Mouse (Mus musculus) C2C12 (cell line): ENCODE results near the gene Ttll7. TPM values are rescaled to one million over a fixed set of nuclear protein-coding genes. Genes with fewer than 3 reads are reported as not detected.

Experiments used
- H3K27me3 ChIP-seq: one replicate; pipeline ENCODE4 v1.6.1; 2011; ENCODE audit not compliant: control insufficient read depth, insufficient read depth, insufficient read length
- H3K36me3 ChIP-seq: one replicate; pipeline ENCODE4 v1.6.1; 2011; ENCODE audit not compliant: control insufficient read depth, insufficient read depth
- H3K4me3 ChIP-seq: one replicate; pipeline ENCODE4 v1.5.1; 2011; ENCODE audit warnings: mild to moderate bottlenecking, control low read depth; ENCODE audit not compliant: poor library complexity, insufficient read depth, severe bottlenecking
- H3K79me2 ChIP-seq: one replicate; pipeline ENCODE4 v1.6.1; 2011; ENCODE audit not compliant: control insufficient read depth, insufficient read depth
- H3K79me3 ChIP-seq: one replicate; pipeline ENCODE4 v1.6.1; 2011; ENCODE audit warnings: low read depth, control low read depth
- H3ac ChIP-seq: one replicate; pipeline ENCODE3; 2011; ENCODE audit warnings: low read depth; ENCODE audit not compliant: control insufficient read depth, insufficient read length
- CEBPB ChIP-seq: IDR thresholded peaks from one replicate; pipeline ENCODE4 v1.6.1; 2011; ENCODE audit warnings: low read depth, mild to moderate bottlenecking, control low read depth, moderate library complexity
- CTCF ChIP-seq: IDR thresholded peaks from one replicate; pipeline ENCODE4 v1.5.1; 2011; ENCODE audit not compliant: control insufficient read depth, insufficient read depth, insufficient read length
- FOSL1 ChIP-seq: IDR thresholded peaks from one replicate; pipeline ENCODE4 v1.8.0; 2011; ENCODE audit warnings: mild to moderate bottlenecking, low read length; ENCODE audit not compliant: poor library complexity, insufficient read depth, severe bottlenecking
- MAX ChIP-seq: IDR thresholded peaks from one replicate; pipeline ENCODE4 v1.6.1; 2011; ENCODE audit warnings: mild to moderate bottlenecking, control low read depth
- MYOD1 ChIP-seq: IDR thresholded peaks from one replicate; pipeline ENCODE4 v1.6.1; 2011; ENCODE audit warnings: low read depth; ENCODE audit not compliant: control insufficient read depth, insufficient read length
- MYOG ChIP-seq: IDR thresholded peaks from one replicate; pipeline ENCODE4 v1.6.1; 2011; ENCODE audit not compliant: control insufficient read depth, insufficient read length; ENCODE audit errors: extremely low read depth
- USF1 ChIP-seq: IDR thresholded peaks from one replicate; pipeline ENCODE4 v1.6.1; 2011; ENCODE audit warnings: low read depth, mild to moderate bottlenecking, control low read depth, moderate library complexity
- polyA plus RNA-seq: library from polyadenylated mRNA; unstranded; fragments of >200 nt; fragmentation: generic; extraction: Trizol; gene quantifications from one replicate; pipeline ENCODE4 v1.2.1, GENCODE M21; 2012; ENCODE audit warnings: missing spikeins

Ttll7 gene
- polyA plus RNA-seq, 1 experiment = 6.4 TPM

DNA sequence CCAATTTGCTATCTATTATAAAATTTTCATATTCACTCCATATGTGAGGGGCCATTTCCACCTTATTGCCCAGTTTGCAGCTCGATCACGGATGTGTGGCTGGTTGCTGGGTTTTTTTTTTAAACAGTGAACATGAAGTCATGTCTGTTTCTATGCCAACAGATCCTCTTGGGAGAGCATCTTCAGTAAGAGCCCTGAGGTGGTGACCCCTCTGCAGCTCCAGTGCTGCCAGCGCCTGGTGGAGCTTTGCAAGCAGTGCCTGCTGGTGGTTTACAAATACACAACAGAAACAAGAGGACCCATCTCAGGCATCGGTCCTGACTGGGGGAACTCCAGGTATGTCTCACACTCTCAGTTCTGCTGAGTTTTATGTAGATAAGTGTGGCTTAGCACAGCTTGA, 115.7 kb downstream of the Ttll7 start:
- H3K79me2 ChIP-seq = no peaks in the 10 kb centered on the region
- no peaks in the 10 kb centered on the region for H3K27me3 ChIP-seq
- H3ac ChIP-seq = no peak overlapping the region
- TF ChIP-seq MYOG (no peak), USF1 (no peak), MYOD1 (no peak), CTCF (no peak), CEBPB (no peak), FOSL1 (no peak), MAX (no peak)
- no peak overlapping the region for H3K4me3 ChIP-seq
- H3K79me3 ChIP-seq = no peaks in the 10 kb centered on the region
- H3K36me3 ChIP-seq = peaks cover 16% of the 10 kb centered on the region

DNA sequence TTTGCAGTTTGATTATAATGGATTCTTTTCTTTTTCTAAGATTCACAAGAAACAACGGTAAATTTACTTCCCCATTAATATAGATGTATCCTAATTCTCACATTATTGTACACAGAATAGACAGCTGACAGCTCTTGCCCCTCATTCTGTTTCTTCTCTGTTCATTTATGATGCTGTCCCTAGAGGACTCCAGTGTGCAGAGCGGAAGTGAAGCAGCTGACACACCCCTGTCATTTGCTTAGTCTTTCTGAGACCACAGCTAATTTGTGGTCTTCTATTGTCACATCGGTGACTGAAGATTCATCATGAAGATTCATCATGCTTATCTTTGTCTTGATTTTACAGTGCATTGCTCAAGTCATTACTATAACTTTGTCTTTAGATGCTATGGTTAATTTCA, 126.1 kb downstream of the Ttll7 start:
- Histone ChIP-seq H3K4me3 (no peak overlapping the region), H3K36me3 (no peaks in the 10 kb centered on the region), H3ac (no peak overlapping the region), H3K27me3 (no peaks in the 10 kb centered on the region), H3K79me3 (no peaks in the 10 kb centered on the region), H3K79me2 (no peaks in the 10 kb centered on the region)
- TF ChIP-seq USF1 (no peak), MYOD1 (no peak), MAX (no peak), MYOG (no peak), CEBPB (no peak), CTCF (no peak), FOSL1 (no peak)

DNA sequence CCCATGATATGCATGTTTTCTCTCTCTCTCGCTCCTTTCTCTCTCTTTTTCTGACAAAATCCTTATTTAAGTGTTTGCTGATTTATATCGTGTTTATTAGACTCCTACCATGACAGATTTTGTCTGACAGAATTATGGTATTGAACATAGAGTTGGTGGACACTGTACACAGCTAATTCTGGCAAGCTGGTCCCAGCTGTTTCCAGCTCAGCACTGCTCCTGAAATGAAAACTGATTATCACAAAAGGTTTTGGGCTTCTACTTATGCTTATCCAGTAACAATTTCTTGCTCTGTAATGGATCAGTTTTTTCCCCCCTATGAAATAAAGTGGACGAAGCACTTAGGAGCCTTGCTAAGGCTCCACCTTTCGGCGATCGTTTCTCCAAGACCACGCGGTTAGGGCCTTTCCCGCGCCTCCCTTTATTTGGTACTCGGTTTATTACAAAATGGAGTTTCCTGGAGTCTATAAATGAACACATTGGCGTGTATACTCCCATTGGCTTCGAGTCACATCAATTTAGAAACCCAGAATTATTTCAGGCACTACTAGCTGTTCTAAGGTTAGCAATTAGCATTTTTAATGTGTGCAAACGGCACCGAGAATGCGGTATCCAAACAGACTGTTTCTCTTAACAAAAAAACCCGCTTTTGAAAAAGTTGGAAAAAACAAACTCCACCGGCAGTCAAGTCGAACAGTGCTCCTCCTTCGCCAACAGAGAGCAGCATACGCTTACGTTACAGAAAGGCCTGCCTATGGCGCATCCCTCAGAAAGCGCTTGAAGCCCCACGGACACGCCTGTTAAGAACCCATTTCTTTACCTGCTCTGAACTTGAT, 141.9 kb downstream of the Ttll7 start:
- H3K27me3 ChIP-seq = no peaks in the 10 kb centered on the region
- H3K79me3 ChIP-seq = no peaks in the 10 kb centered on the region
- no peaks in the 10 kb centered on the region for H3K79me2 ChIP-seq
- H3K36me3 ChIP-seq = no peaks in the 10 kb centered on the region
- H3K4me3 ChIP-seq = no peak overlapping the region
- TF ChIP-seq CTCF = peak; percentile 35
- no peak for TF ChIP-seq MYOD1
- H3ac ChIP-seq = no peak overlapping the region

DNA sequence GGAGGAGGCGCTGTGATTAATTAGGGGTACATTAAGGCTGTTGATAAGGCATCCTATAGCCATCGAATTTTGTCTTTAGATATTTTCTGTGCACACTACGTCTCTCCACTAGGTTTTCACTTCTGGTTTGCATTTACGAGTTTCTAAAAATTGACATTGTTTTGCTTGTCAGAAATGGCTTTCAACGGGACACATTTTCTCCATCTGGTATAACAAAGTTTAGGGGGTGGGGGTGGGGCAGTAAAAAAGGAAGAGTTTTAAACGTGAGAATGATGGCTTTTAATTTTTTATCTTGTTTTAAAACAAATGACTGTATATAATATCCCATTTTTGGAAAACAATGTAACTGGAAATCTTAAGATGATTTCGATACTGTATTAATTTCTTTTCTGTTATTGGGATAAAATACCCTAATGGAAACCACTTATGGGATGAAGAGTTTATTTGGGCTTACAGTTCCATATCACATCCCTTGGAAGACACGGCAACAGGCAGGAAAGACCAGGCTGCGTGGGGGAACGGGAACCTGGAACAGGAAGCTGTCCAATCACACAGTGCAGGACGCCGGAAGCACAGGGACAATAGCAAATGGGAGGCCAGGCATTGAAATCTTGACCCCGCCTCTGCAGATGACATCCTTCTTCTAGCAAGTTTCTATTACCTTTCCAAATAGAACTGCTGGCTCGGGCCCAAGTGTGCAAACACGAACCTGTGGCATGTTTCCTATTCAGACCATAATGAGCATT, 142.7 kb downstream of the Ttll7 start:
- Histone ChIP-seq H3K79me2 (no peaks in the 10 kb centered on the region), H3K4me3 (no peak overlapping the region), H3K79me3 (no peaks in the 10 kb centered on the region), H3K27me3 (no peaks in the 10 kb centered on the region), H3ac (no peak overlapping the region), H3K36me3 (no peaks in the 10 kb centered on the region)
- TF ChIP-seq MYOD1 = no peak
- TF ChIP-seq CEBPB = no peak
- TF ChIP-seq FOSL1 = no peak
- no peak for TF ChIP-seq MYOG
- TF ChIP-seq USF1 = no peak
- TF ChIP-seq CTCF = no peak
- TF ChIP-seq MAX = no peak

DNA sequence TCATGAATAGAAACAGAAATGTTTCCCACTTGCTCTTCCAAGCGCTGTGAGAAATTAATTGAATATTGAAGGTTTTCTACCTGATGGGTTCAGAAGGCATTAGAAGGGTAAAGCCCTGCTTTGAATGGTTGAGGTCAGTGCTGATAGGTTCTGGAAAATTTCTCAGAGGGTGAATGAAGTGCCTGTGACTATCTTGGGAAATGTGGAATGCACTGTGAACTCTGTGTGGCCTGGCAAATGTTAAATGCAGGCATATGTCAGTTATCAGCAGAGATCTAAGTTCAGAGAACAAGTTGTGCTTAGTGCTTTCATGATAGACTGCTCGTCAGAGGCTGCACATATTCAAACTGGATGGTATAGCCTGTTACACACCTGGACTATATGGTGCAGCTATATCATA, 147.0 kb downstream of the Ttll7 start:
- TF ChIP-seq FOSL1 (no peak), MYOD1 (no peak), USF1 (no peak), CEBPB (no peak), MYOG (no peak)
- H3K36me3 ChIP-seq = no peaks in the 10 kb centered on the region
- no peaks in the 10 kb centered on the region for H3K79me3 ChIP-seq
- H3K27me3 ChIP-seq = no peaks in the 10 kb centered on the region
- no peak overlapping the region for H3ac ChIP-seq
- no peaks in the 10 kb centered on the region for H3K79me2 ChIP-seq
- no peak overlapping the region for H3K4me3 ChIP-seq
